Mouse (Mus musculus) hindbrain, embryonic 12.5 days (tissue): ENCODE results near the gene Astl. TPM values are rescaled to one million over a fixed set of nuclear protein-coding genes. Genes with fewer than 3 reads are reported as not detected.

Experiments
- ATAC-seq: fragments of 200-750 bp; cut with Nextera tagmentation; 2 replicates; pipeline ENCODE4 v1.8.0; 2017; ENCODE audit warnings: moderate TSS enrichment; ENCODE audit not compliant: low FRiP score
- H3K27ac ChIP-seq: fragments of 300-500 bp; sonication (generic); 2 replicates; pipeline ENCODE4 v1.5.1; 2016; ENCODE audit warnings: mild to moderate bottlenecking
- H3K27me3 ChIP-seq: fragments of 300-500 bp; sonication (generic); 2 replicates; pipeline ENCODE4 v1.6.1; 2016; ENCODE audit warnings: mild to moderate bottlenecking
- H3K36me3 ChIP-seq: fragments of 300-500 bp; sonication (generic); 2 replicates; pipeline ENCODE4 v1.6.1; 2016; ENCODE audit warnings: mild to moderate bottlenecking
- H3K4me1 ChIP-seq: fragments of 300-500 bp; sonication (generic); 2 replicates; pipeline ENCODE4 v1.6.1; 2016
- H3K4me2 ChIP-seq: fragments of 300-500 bp; sonication (generic); replicated peaks from 2 replicates; pipeline ENCODE4 v1.6.1; 2016; ENCODE audit warnings: mild to moderate bottlenecking
- H3K4me3 ChIP-seq: fragments of 300-500 bp; sonication (generic); 2 replicates; pipeline ENCODE4 v1.5.1; 2016; ENCODE audit warnings: mild to moderate bottlenecking
- H3K9ac ChIP-seq: fragments of 300-500 bp; sonication (generic); 2 replicates; pipeline ENCODE4 v1.6.1; 2016; ENCODE audit warnings: mild to moderate bottlenecking, moderate library complexity
- H3K9me3 ChIP-seq: fragments of 300-500 bp; sonication (generic); replicated peaks from 2 replicates; pipeline ENCODE4 v1.6.1; 2016; ENCODE audit warnings: mild to moderate bottlenecking
- WGBS: fragments of 180-500 bp; shearing (Covaris S2); methylation state at CpG from one replicate; pipeline ENCODE4 v1.1.7; 2016; 5-methylcytosine and 5-hydroxymethylcytosine counted together
- polyA plus RNA-seq: library from polyadenylated mRNA; unstranded; fragments of >200 nt; fragmentation: Nextera tagmentation; extraction: Ambion mirVana; gene quantifications from 2 replicates; pipeline ENCODE4 v1.2.1, GENCODE M21; 2016

Gene Astl
- polyA plus RNA-seq, 1 experiment from 2014 or later, result not detected

- ATAC-seq, result no peak
- H3K27me3 ChIP-seq, result no peaks in the 10 kb centered on the region
- no peak overlapping the region for H3K27ac ChIP-seq
- H3K9me3 ChIP-seq, result no peaks in the 10 kb centered on the region
- H3K4me2 ChIP-seq, result no peak overlapping the region
- no peak overlapping the region for H3K9ac ChIP-seq
- 84% methylated on average over 5 of the region's 5 CpGs for WGBS
- no peaks in the 10 kb centered on the region for H3K4me1 ChIP-seq
- no peaks in the 10 kb centered on the region for H3K36me3 ChIP-seq
- H3K4me3 ChIP-seq, result no peak overlapping the region
Measured at GRCm38 (mm10) chr2:127394606-127395161, 56.2 kb downstream of the Astl start.

- Histone ChIP-seq H3K9me3 (no peaks in the 10 kb centered on the region), H3K36me3 (no peaks in the 10 kb centered on the region), H3K9ac (no peak overlapping the region), H3K4me1 (no peaks in the 10 kb centered on the region), H3K4me2 (no peak overlapping the region), H3K27me3 (no peaks in the 10 kb centered on the region), H3K4me3 (no peak overlapping the region), H3K27ac (no peak overlapping the region)
- ATAC-seq, result no peak
- 90% methylated on average over 7 of the region's 7 CpGs for WGBS
Measured at GRCm38 (mm10) chr2:127398738-127399137, 60.3 kb downstream of the Astl start.

Other genes with a start within 250 kb of the Astl start
- gene Ncaph, start 204.7 kb upstream of the Astl start, polyA plus RNA-seq, result 58.5 and 62.6 TPM in 2 replicates
- 13.9 and 16.7 TPM in 2 replicates for gene Itpripl1, start 195.2 kb upstream of the Astl start, polyA plus RNA-seq
- 2.6 and 2.8 TPM in 2 replicates for gene 1810024B03Rik, start 130.4 kb upstream of the Astl start, polyA plus RNA-seq
- 86.8 and 88.0 TPM in 2 replicates for gene Snrnp200, start 130.3 kb upstream of the Astl start, polyA plus RNA-seq
- gene Ciao1, start 90.8 kb upstream of the Astl start, polyA plus RNA-seq, result 54.7 and 56.2 TPM in 2 replicates
- 41.1 and 41.3 TPM in 2 replicates for gene Tmem127, start 90.7 kb upstream of the Astl start, polyA plus RNA-seq
- 86.0 and 86.9 TPM in 2 replicates for gene Stard7, start 68.4 kb upstream of the Astl start, polyA plus RNA-seq
- 5.5 and 6.9 TPM in 2 replicates for gene Dusp2, start 2.5 kb upstream of the Astl start, polyA plus RNA-seq
- 2.4 and 2.6 TPM in 2 replicates for gene Adra2b, start 24.6 kb downstream of the Astl start, polyA plus RNA-seq
- 0.12 and 0.15 TPM in 2 replicates for gene Gpat2, start 86.6 kb downstream of the Astl start, polyA plus RNA-seq
- gene Fahd2a, start 105.9 kb downstream of the Astl start, polyA plus RNA-seq, result 29.4 and 30.8 TPM in 2 replicates
- gene Kcnip3, start 183.5 kb downstream of the Astl start, polyA plus RNA-seq, result 1.4 and 3.5 TPM in 2 replicates
- gene Prom2, start 202.8 kb downstream of the Astl start, polyA plus RNA-seq, result 0.42 and 0.77 TPM in 2 replicates
- gene Zfp661, start 248.5 kb downstream of the Astl start, polyA plus RNA-seq, result 8.0 and 8.4 TPM in 2 replicates
- 141 and 149 TPM in 2 replicates for gene Mrps5, start 248.6 kb downstream of the Astl start, polyA plus RNA-seq